Mouse (Mus musculus): ENCODE data around the gene Thra. TPM values are rescaled to one million over a fixed set of nuclear protein-coding genes. Genes with fewer than 3 reads are reported as not detected.
A peak's percentile ranks its signal among the peaks of the same experiment; 100 is the strongest.

The Thra gene
- polyA plus RNA-seq, 1 experiment from 2014 or later = 45.3 TPM

- 7% methylated on average over 9 of the region's 9 CpGs for WGBS
- Histone ChIP-seq H3K4me3 (no peak overlapping the region), H3K9me3 (no peaks in the 10 kb centered on the region), H3K27ac (replicated peaks) (peak overlapping the region; percentile 73), H3K4me2 (replicated peaks) (peak overlapping the region; percentile 11; the same call in 1 of the 2 replicates), H3K36me3 (no peaks in the 10 kb centered on the region), H3K9ac (replicated peaks) (no peak overlapping the region), H3K4me1 (peaks cover 46% of the 10 kb centered on the region), H3K27me3 (peaks cover 11% of the 10 kb centered on the region; the same call in 1 of the 2 replicates)
- no peak for ATAC-seq (ENCODE audit: low FRiP score, low read depth)
These were observed 36.6 kb downstream of the Thra start for GRCm38 (mm10) chr11:98776843-98777590.

- Histone ChIP-seq H3K4me2 (replicated peaks) (no peak overlapping the region), H3K4me3 (no peak overlapping the region), H3K27ac (replicated peaks) (peak overlapping the region; percentile 25; the same call in 1 of the 2 replicates), H3K9me3 (no peaks in the 10 kb centered on the region), H3K9ac (replicated peaks) (no peak overlapping the region), H3K4me1 (peaks cover 55% of the 10 kb centered on the region), H3K36me3 (no peaks in the 10 kb centered on the region), H3K27me3 (peaks cover 9% of the 10 kb centered on the region; the same call in 1 of the 2 replicates)
- ATAC-seq (ENCODE audit: low FRiP score, low read depth) = no peak
These were observed 37.5 kb downstream of the Thra start for GRCm38 (mm10) chr11:98777888-98778287.

GRCm38 (mm10) chr11:98781851-98782512, 41.5 kb downstream of the Thra start:
- H3K9me3 ChIP-seq = no peaks in the 10 kb centered on the region
- peak overlapping the region; percentile 74 for H3K27ac ChIP-seq (replicated peaks)
- H3K4me3 ChIP-seq = no peak overlapping the region
- peaks cover 3% of the 10 kb centered on the region for H3K27me3 ChIP-seq
- peaks cover 49% of the 10 kb centered on the region for H3K4me1 ChIP-seq
- 0 out of 2 replicates have a peak overlapping the region, but pooled peaks have one; percentile 24 for H3K9ac ChIP-seq (replicated peaks)
- no peak for ATAC-seq (ENCODE audit: low FRiP score, low read depth)
- no peaks in the 10 kb centered on the region for H3K36me3 ChIP-seq
- WGBS = 8% methylated on average over 13 of the region's 14 CpGs
- peak overlapping the region; percentile 45 for H3K4me2 ChIP-seq (replicated peaks)

- 3% methylated on average over 17 of the region's 17 CpGs for WGBS
- 0 out of 2 replicates have a peak overlapping the region, but pooled peaks have one; percentile 17 for H3K4me3 ChIP-seq
- H3K36me3 ChIP-seq = no peaks in the 10 kb centered on the region
- H3K9me3 ChIP-seq = no peaks in the 10 kb centered on the region
- H3K9ac ChIP-seq (replicated peaks) = peak overlapping the region; percentile 51; the same call in 1 of the 2 replicates
- H3K4me2 ChIP-seq (replicated peaks) = peak overlapping the region; percentile 45
- ATAC-seq (ENCODE audit: low FRiP score, low read depth) = 0 out of 2 replicates have a peak, but pooled peaks have one; percentile 5
- H3K4me1 ChIP-seq = peaks cover 50% of the 10 kb centered on the region
- H3K27me3 ChIP-seq = peaks cover 3% of the 10 kb centered on the region
- peak overlapping the region; percentile 74 for H3K27ac ChIP-seq (replicated peaks)
These were observed 42.3 kb downstream of the Thra start for GRCm38 (mm10) chr11:98782651-98783235.

- Histone ChIP-seq H3K4me1 (peaks cover 50% of the 10 kb centered on the region), H3K27ac (replicated peaks) (peak overlapping the region; percentile 74), H3K9me3 (no peaks in the 10 kb centered on the region), H3K4me3 (peak overlapping the region; percentile 17), H3K9ac (replicated peaks) (peak overlapping the region; percentile 51; the same call in 1 of the 2 replicates), H3K4me2 (replicated peaks) (peak overlapping the region; percentile 45), H3K27me3 (peaks cover 3% of the 10 kb centered on the region), H3K36me3 (no peaks in the 10 kb centered on the region)
- WGBS = under 1% methylated on average over 20 of the region's 20 CpGs
- ATAC-seq (ENCODE audit: low FRiP score, low read depth) = peak; percentile 59
These were observed 42.8 kb downstream of the Thra start for GRCm38 (mm10) chr11:98783236-98783696.

GRCm38 (mm10) chr11:98784139-98784538, 43.7 kb downstream of the Thra start:
- no peaks in the 10 kb centered on the region for H3K36me3 ChIP-seq
- no peak overlapping the region for H3K4me3 ChIP-seq
- H3K27ac ChIP-seq (replicated peaks) = no peak overlapping the region
- ATAC-seq (ENCODE audit: low FRiP score, low read depth) = no peak
- no peaks in the 10 kb centered on the region for H3K9me3 ChIP-seq
- H3K4me1 ChIP-seq = peaks cover 55% of the 10 kb centered on the region
- no peak overlapping the region for H3K4me2 ChIP-seq (replicated peaks)
- 71% methylated on average over 4 of the region's 4 CpGs for WGBS
- H3K27me3 ChIP-seq = peaks cover 3% of the 10 kb centered on the region
- no peak overlapping the region; the same call in 1 of the 2 replicates for H3K9ac ChIP-seq (replicated peaks)

- Histone ChIP-seq H3K36me3 (no peaks in the 10 kb centered on the region), H3K4me2 (replicated peaks) (no peak overlapping the region), H3K9ac (replicated peaks) (no peak overlapping the region), H3K4me3 (no peak overlapping the region), H3K9me3 (no peaks in the 10 kb centered on the region), H3K27ac (replicated peaks) (no peak overlapping the region), H3K4me1 (peaks cover 62% of the 10 kb centered on the region), H3K27me3 (peaks cover 3% of the 10 kb centered on the region)
- 67% methylated on average over 10 of the region's 10 CpGs for WGBS
- ATAC-seq (ENCODE audit: low FRiP score, low read depth) = no peak
These were observed 44.8 kb downstream of the Thra start for GRCm38 (mm10) chr11:98785214-98785613.

- 0 out of 2 replicates have a peak overlapping the region, but pooled peaks have one; percentile 16 for H3K9ac ChIP-seq (replicated peaks)
- peak overlapping the region; percentile 29 for H3K4me2 ChIP-seq (replicated peaks)
These were observed 45.4 kb downstream of the Thra start for GRCm38 (mm10) chr11:98785772-98786281.

GRCm38 (mm10) chr11:98786359-98787214, 46.1 kb downstream of the Thra start:
- H3K4me3 ChIP-seq = no peak overlapping the region
- no peak overlapping the region for H3K9ac ChIP-seq (replicated peaks)
- H3K9me3 ChIP-seq = no peaks in the 10 kb centered on the region
- peak overlapping the region; percentile 56 for H3K27ac ChIP-seq (replicated peaks)
- H3K4me2 ChIP-seq (replicated peaks) = peak overlapping the region; percentile 29
- WGBS = 4% methylated on average over 13 of the region's 15 CpGs
- peak; percentile 36; the same call in 1 of the 2 replicates for ATAC-seq (ENCODE audit: low FRiP score, low read depth)
- H3K4me1 ChIP-seq = peaks cover 59% of the 10 kb centered on the region
- no peaks in the 10 kb centered on the region for H3K36me3 ChIP-seq
- peaks cover 3% of the 10 kb centered on the region for H3K27me3 ChIP-seq

More at GRCm38 (mm10) chr11:98785772-98786281, 45.4 kb downstream of the Thra start:
- H3K27ac ChIP-seq (replicated peaks) = peak overlapping the region; percentile 56
- WGBS = 10% methylated on average over 12 of the region's 12 CpGs
- no peaks in the 10 kb centered on the region for H3K9me3 ChIP-seq
- no peaks in the 10 kb centered on the region for H3K36me3 ChIP-seq
- no peak overlapping the region for H3K4me3 ChIP-seq
- no peak for ATAC-seq (ENCODE audit: low FRiP score, low read depth)
- H3K4me1 ChIP-seq = peaks cover 62% of the 10 kb centered on the region
- peaks cover 3% of the 10 kb centered on the region for H3K27me3 ChIP-seq

GRCm38 (mm10) chr11:98787229-98787628, 46.8 kb downstream of the Thra start:
- 0 out of 2 replicates have a peak overlapping the region, but pooled peaks have one; percentile 56 for H3K27ac ChIP-seq (replicated peaks)
- H3K9ac ChIP-seq (replicated peaks) = no peak overlapping the region
- ATAC-seq (ENCODE audit: low FRiP score, low read depth) = no peak
- H3K36me3 ChIP-seq = no peaks in the 10 kb centered on the region
- H3K9me3 ChIP-seq = no peaks in the 10 kb centered on the region
- 36% methylated on average over 7 of the region's 7 CpGs for WGBS
- peaks cover 3% of the 10 kb centered on the region for H3K27me3 ChIP-seq
- peaks cover 53% of the 10 kb centered on the region for H3K4me1 ChIP-seq
- H3K4me3 ChIP-seq = no peak overlapping the region
- no peak overlapping the region for H3K4me2 ChIP-seq (replicated peaks)

- Histone ChIP-seq H3K27ac (replicated peaks) (no peak overlapping the region), H3K4me3 (no peak overlapping the region), H3K9me3 (no peaks in the 10 kb centered on the region), H3K9ac (replicated peaks) (no peak overlapping the region), H3K4me2 (replicated peaks) (no peak overlapping the region), H3K4me1 (peaks cover 52% of the 10 kb centered on the region), H3K27me3 (peaks cover 3% of the 10 kb centered on the region), H3K36me3 (no peaks in the 10 kb centered on the region)
- 93% methylated on average over 1 of the region's 1 CpGs for WGBS
- no peak for ATAC-seq (ENCODE audit: low FRiP score, low read depth)
These were observed 47.3 kb downstream of the Thra start for GRCm38 (mm10) chr11:98787691-98788090.

Measured in midbrain, embryonic 12.5 days (tissue).